Mouse (Mus musculus) macrophage (primary cell): ENCODE results near the gene Fah. TPM values are rescaled to one million over a fixed set of nuclear protein-coding genes. Genes with fewer than 3 reads are reported as not detected.

Experiments
- H3K27ac ChIP-seq: fragments of 350-480 bp; formaldehyde crosslinking; 2 replicates; pipeline ENCODE4 v1.9.0; 2021
- H3K36me3 ChIP-seq: fragments of 350-480 bp; formaldehyde crosslinking; 2 replicates; pipeline ENCODE4 v1.9.0; 2021; ENCODE audit errors: inconsistent target
- H3K4me3 ChIP-seq: fragments of 350-480 bp; formaldehyde crosslinking; 2 replicates; pipeline ENCODE4 v1.9.0; 2021; ENCODE audit errors: inconsistent target
- H3K79me2 ChIP-seq: fragments of 350-480 bp; formaldehyde crosslinking; 2 replicates; pipeline ENCODE4 v1.9.0; 2021; ENCODE audit errors: inconsistent target
- WGBS: methylation state at CpG from one replicate; pipeline ENCODE4 v1.1.7; 2026; ENCODE audit warnings: inconsistent platforms; ENCODE audit not compliant: missing documents; 5-methylcytosine and 5-hydroxymethylcytosine counted together
- polyA plus RNA-seq: library from polyadenylated mRNA; stranded (reverse); fragments of 250-400 nt; gene quantifications from 3 replicates; pipeline ENCODE4 v1.2.4, GENCODE M21; 2018; ENCODE audit warnings: inconsistent platforms

Fah gene
- polyA plus RNA-seq, 1 experiment from 2014 or later: 3.5 TPM

- no peak overlapping the region for H3K27ac ChIP-seq
- 96% methylated on average over 4 of the region's 4 CpGs for WGBS
- no peaks in the 10 kb centered on the region for H3K36me3 ChIP-seq
- H3K4me3 ChIP-seq: no peak overlapping the region
- no peaks in the 10 kb centered on the region for H3K79me2 ChIP-seq
Measured at GRCm38 (mm10) chr7:84585086-84585485, 21.4 kb downstream of the Fah start.

GRCm38 (mm10) chr7:84579769-84580168, 26.8 kb downstream of the Fah start:
- Histone ChIP-seq H3K36me3 (no peaks in the 10 kb centered on the region), H3K4me3 (no peak overlapping the region), H3K79me2 (no peaks in the 10 kb centered on the region), H3K27ac (no peak overlapping the region)
- WGBS: 69% methylated on average over 1 of the region's 1 CpGs

GRCm38 (mm10) chr7:84578841-84579240, 27.7 kb downstream of the Fah start:
- H3K4me3 ChIP-seq: no peak overlapping the region
- no peak overlapping the region for H3K27ac ChIP-seq
- no peaks in the 10 kb centered on the region for H3K36me3 ChIP-seq
- no peaks in the 10 kb centered on the region for H3K79me2 ChIP-seq
- 75% methylated on average over 1 of the region's 1 CpGs for WGBS

DNA sequence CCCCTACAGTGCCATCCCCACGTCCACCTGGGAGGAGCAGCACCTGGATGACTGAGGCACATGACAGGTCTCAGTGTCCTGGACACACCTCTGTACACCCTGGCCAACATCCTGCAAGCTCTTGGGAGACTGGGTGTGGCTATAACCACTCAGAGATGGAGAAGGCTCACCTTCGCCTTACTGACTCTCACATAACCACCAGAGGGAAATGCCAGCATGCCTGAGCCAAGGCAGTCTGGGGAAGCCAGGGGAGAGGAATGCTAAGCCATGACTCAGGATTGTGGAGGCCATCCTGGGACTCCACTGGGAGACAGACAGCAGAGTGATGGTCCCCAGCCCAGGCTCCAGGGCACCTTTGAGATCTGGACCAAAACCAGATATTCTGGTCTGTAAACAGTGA, 29.5 kb downstream of the Fah start:
- no peaks in the 10 kb centered on the region for H3K79me2 ChIP-seq
- WGBS: 85% methylated on average over 2 of the region's 2 CpGs
- no peaks in the 10 kb centered on the region for H3K36me3 ChIP-seq
- H3K27ac ChIP-seq: no peak overlapping the region
- no peak overlapping the region for H3K4me3 ChIP-seq

- H3K36me3 ChIP-seq: no peaks in the 10 kb centered on the region
- 57% methylated on average over 6 of the region's 6 CpGs for WGBS
- H3K27ac ChIP-seq: no peak overlapping the region
- H3K79me2 ChIP-seq: no peaks in the 10 kb centered on the region
- no peak overlapping the region for H3K4me3 ChIP-seq
Measured at GRCm38 (mm10) chr7:84566200-84566599, 40.3 kb downstream of the Fah start.

GRCm38 (mm10) chr7:84564236-84564635, 42.3 kb downstream of the Fah start:
- WGBS: 70% methylated on average over 3 of the region's 3 CpGs
- Histone ChIP-seq H3K4me3 (no peak overlapping the region), H3K36me3 (no peaks in the 10 kb centered on the region), H3K27ac (no peak overlapping the region), H3K79me2 (no peaks in the 10 kb centered on the region)

- H3K79me2 ChIP-seq: no peaks in the 10 kb centered on the region
- no peak overlapping the region for H3K27ac ChIP-seq
- WGBS: 100% methylated on average over 1 of the region's 1 CpGs
- H3K36me3 ChIP-seq: no peaks in the 10 kb centered on the region
- no peak overlapping the region for H3K4me3 ChIP-seq
Measured at GRCm38 (mm10) chr7:84560500-84560899, 46.0 kb downstream of the Fah start.

GRCm38 (mm10) chr7:84557332-84557731, 49.2 kb downstream of the Fah start:
- Histone ChIP-seq H3K79me2 (no peaks in the 10 kb centered on the region), H3K36me3 (no peaks in the 10 kb centered on the region), H3K4me3 (no peak overlapping the region), H3K27ac (no peak overlapping the region)
- 75% methylated on average over 3 of the region's 3 CpGs for WGBS

DNA sequence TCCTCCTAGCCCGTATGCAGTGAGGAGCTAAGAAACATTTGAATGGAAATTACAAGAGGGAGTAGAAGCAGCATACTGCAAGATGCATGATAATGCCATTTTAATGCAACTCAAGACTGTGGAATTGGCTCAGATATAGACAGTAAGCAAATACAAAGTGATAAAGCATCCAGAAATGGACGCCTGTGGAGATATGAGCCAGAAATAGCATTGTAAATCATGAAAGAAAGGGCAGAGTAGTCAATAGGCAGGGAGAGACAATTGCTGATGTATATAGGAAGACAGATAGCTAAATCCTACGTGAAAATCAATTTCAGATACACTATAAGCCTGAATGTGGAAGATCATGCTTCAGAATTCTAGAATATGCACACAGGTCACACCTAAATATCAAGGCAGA, 51.2 kb downstream of the Fah start:
- WGBS: 71% methylated on average over 3 of the region's 3 CpGs

DNA sequence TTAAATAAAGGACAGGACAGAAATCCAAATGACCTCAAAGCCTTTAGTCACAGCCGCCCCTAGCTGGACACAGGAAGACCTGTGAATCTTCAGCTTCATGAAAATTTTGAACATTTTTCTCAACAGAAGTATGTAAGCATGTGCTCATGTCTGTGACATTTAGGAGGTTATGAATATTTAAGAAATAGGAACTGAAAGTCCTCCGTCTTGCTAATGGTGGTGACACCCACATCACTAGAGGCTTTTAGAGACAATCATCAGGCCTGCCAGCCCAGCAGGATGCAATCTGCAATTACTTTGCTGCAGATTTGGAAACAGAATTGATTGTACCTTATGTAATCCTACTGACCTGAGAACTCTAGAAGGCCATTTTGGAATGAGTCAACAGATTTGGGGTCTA, 55.0 kb downstream of the Fah start:
- no peak overlapping the region for H3K4me3 ChIP-seq
- WGBS: 49% methylated on average over 2 of the region's 2 CpGs
- no peaks in the 10 kb centered on the region for H3K36me3 ChIP-seq
- H3K27ac ChIP-seq: no peak overlapping the region
- no peaks in the 10 kb centered on the region for H3K79me2 ChIP-seq

More for the DNA sequence above, 51.2 kb downstream of the Fah start:
- no peaks in the 10 kb centered on the region for H3K36me3 ChIP-seq
- H3K4me3 ChIP-seq: no peak overlapping the region
- H3K27ac ChIP-seq: no peak overlapping the region
- H3K79me2 ChIP-seq: no peaks in the 10 kb centered on the region

- H3K36me3 ChIP-seq: no peaks in the 10 kb centered on the region
- no peak overlapping the region for H3K4me3 ChIP-seq
- no peaks in the 10 kb centered on the region for H3K79me2 ChIP-seq
- WGBS: 52% methylated on average over 4 of the region's 4 CpGs
- no peak overlapping the region for H3K27ac ChIP-seq
Measured at GRCm38 (mm10) chr7:84546667-84547066, 59.9 kb downstream of the Fah start.

DNA sequence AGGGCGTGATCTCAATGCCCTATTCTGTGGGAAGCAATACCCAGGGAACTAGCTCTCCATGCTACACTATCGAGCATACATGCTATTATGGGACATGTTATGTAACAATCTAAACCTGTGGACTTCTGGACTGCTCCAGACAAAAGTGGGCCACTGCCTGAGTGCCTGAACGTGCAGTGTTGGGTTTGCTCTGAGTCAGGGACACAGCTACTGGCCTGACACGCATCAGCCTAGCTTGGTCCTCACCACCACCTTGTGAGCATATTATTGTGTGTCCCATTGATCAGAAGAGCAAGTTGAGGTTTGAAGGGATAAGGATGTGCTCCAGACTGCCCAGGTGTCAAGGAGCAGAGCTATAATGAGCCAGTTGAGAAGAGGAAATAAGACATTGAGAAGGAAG, 61.6 kb downstream of the Fah start:
- H3K79me2 ChIP-seq: no peaks in the 10 kb centered on the region

More for the DNA sequence above, 61.6 kb downstream of the Fah start:
- 79% methylated on average over 4 of the region's 4 CpGs for WGBS
- no peaks in the 10 kb centered on the region for H3K36me3 ChIP-seq
- no peak overlapping the region for H3K4me3 ChIP-seq
- no peak overlapping the region for H3K27ac ChIP-seq

Other genes with a start within 250 kb of the Fah start
- gene Arnt2, start 196.5 kb downstream of the Fah start, polyA plus RNA-seq: 0.07 to 0.16 TPM (median 0.12 TPM) in 3 replicates
- gene Gm2115, start 77.8 kb downstream of the Fah start, polyA plus RNA-seq: not detected in 3 replicates
- gene Zfand6, start 83.2 kb upstream of the Fah start, polyA plus RNA-seq: 74.4 to 111 TPM (median 77.4 TPM) in 3 replicates
- not detected in 3 replicates for gene Olfr291, start 246.8 kb upstream of the Fah start, polyA plus RNA-seq